Mouse (Mus musculus): ENCODE results near the gene Guk1. TPM values are rescaled to one million over a fixed set of nuclear protein-coding genes. Genes with fewer than 3 reads are reported as not detected.
"Not testable (repeated sequence)": the region's sequence is repeated elsewhere in the genome, so short reads cannot be mapped to it uniquely, and the experiment has no call there.

Gene Guk1
- 100 to 1,000 TPM; 123 to 125 TPM for total RNA-seq (2021)
- long read RNA-seq, transcript Guk1-204 (8 exons, 1,078 nt) = major isoform, 230 of 253 reads
- long read RNA-seq, partial matches to known transcripts = 6 of 253 reads
- long read RNA-seq, other reads (novel, unspliced or antisense) = 14 of 253 reads

GRCm38 (mm10) chr11:59192059-59192386 lies at the start of gene Guk1:
Guk1 (minus strand) TSS chr11:59192212.
- DNase-seq (ENCODE audit: low spot score in 2 of 2) = no peak

- DNase-seq (ENCODE audit: low spot score in 2 of 2) = no peak
Observed at GRCm38 (mm10) chr11:59239796-59240195, 47.8 kb upstream of the Guk1 start.

DNA sequence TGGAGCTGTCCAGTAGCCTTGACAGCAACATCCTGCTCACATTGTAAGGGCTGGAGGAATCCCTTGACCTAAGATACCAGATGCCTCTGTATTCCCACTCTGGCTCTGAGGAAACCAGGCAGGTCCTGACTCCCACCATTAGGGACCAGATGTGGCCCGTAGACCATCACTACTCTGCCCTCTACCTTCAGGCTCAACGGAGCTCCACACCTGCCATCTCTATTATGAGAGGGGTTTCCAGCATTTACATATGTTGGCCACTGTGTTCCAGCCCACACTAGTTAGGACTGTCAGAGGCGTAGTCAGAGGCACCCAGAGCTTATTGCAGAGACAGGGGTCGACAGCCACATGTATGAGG lies 47.4 kb upstream of the Guk1 start:
- no peak for DNase-seq (ENCODE audit: low spot score in 2 of 2)

DNA sequence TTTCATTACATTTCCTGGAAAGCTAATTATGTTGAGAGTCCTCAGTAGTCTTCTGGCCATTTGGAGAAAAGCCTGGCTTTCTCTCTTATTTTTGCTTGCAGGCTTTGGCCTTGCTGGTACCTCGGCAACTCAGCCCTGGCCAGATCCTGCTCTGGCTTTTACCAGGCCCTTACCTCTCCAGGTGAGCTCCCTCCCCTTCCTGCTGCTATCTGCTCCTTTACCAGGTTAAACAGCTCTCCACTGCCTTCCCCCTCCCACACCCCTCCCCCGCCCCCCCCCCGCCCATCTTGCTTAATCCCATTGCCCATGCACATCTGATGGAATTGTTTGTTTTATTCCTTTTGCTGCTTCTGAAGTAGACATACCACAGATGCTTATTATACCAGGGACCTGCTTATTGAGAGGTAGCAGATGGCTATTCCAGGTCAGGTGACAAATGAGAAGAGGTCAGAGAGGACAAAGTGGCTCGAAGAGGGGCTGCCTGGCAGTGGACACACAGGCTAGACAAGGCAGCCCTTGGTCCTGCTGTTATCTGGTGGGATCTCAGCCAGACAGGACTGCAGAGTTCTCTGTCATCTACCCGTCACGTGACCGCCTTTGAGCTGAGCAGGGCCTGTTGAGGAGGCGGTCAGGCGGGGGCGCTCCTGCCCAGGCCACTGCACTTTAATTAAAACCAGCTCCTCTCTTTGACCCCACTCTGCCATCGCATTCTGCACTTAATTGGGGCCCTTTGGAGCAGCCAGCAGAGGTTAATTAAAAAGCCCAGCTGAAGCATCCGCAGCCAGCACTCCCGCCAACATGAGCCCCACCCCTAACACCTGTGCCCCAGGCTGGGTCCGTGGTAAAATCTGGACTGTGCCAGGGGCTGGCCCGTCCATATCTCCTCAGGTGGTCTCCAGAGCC lies 46.8 kb upstream of the Guk1 start:
- peak; percentile 69 to 77 for DNase-seq (ENCODE audit: low spot score in 2 of 2)

DNA sequence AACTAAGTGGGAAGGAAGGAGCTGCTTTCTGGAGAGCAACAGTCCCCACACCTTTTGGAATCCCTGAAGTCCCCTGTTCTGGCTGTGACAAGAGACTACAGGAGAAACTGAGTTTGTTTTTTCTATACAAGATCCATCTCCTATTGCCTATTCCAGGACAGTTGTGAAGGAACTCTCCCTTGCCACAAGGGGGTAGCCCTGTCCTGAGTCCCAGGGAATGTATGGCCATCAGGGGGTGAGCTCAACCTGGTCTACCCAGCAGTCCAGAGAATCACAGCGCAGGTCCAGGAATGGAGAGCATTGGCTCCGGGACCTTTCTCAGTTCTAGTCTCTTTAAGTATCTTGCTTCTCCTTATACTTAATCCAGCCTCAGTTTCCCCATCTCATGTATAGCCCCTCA lies 40.8 kb upstream of the Guk1 start:
- DNase-seq (ENCODE audit: low spot score in 2 of 2) = no peak

DNA sequence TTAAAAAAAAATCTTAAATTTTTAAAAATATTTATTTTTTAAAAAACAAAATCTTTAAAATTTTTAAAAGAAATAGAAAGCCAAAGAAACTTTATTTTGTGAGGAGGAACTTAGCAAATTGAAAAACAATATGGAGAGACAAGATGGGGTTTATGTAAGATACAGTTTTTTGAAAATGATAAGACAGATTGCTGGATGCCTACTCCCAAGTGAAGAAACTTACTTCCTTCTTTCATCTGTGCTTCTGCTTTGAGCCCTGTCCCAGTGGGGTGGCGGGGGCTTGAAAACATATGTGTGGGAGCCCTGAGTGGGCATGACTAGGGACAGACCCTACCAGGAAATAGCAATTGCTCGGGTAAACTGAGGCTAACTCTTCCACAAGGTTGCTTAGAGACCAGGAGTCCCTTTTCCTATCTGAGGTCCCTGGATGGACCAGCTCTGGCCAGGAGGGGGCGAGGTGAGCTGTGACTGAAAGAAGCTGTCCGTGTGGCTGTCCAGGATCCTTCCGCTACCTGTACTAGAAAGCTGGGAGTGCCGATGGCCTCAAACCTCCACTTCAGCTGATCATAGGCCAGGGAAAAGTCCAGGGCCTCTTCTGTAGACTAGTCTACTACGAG lies 38.2 kb upstream of the Guk1 start:
- peak; percentile 57 to 70 for DNase-seq (ENCODE audit: low spot score in 2 of 2)

GRCm38 (mm10) chr11:59228122-59228953 lies 36.3 kb upstream of the Guk1 start, which contains the start of gene Arf1:
Arf1 (minus strand) TSS chr11:59228270.
- DNase-seq (ENCODE audit: low spot score in 2 of 2) = peak; percentile 94 to 98

- DNase-seq (ENCODE audit: low spot score in 2 of 2) = no peak
Observed at GRCm38 (mm10) chr11:59227604-59228121, 35.7 kb upstream of the Guk1 start.

DNA sequence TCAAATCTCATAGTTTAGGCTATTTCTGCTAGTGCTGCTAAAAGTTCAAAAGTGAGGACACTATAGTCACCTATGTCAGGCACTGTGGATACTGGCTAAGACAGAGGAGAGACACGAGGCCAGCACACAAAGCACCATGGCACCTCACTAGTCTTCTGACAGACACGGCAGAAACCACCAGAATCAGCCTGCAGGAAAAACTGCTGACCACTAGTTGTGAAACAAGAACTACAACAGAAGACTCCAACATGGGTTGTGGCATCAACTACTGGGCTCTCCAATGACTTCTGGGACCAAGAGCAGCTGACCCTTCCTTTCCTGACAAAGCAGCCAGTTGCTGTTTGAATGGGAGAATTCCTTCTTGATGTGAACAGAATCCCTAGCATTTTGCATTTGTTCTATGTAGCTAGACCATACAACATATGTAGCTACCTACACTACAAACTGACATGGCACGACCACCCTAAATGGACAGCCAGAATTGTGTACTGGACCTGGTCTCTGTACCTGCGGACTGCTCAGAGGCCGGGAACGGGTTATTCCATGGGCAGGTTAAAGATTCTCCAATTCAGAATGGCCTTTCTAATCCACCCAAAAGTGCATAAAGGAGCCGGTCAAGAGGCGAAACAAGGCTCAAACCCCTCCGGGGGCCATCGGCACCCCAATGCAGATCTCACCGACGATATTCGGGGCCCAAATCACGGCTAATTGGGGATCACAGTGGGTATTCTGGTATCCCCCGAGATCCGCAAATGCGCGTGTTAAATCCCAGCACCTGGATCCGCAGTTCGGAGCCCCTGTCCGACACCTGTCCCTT lies 35.0 kb upstream of the Guk1 start:
- no peak for DNase-seq (ENCODE audit: low spot score in 2 of 2)

DNA sequence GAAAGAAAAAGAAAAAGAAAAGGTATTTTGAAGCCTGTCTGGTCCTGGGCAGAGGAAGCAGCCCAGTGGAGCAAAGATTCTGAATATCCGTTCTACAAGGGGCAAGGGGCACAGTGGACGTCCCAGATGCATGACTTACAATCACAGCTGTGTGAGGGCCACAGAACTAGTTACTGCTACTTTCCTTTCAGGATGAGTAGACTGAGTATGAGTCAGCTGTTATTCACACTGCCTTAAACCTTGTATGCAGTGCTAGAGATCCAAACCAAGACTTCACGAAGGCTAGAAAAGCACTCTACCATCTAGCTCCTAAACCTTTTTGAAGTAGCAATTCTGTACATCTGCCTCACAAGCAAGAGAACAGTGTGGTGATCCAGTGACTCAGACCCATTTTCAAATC lies 34.2 kb upstream of the Guk1 start:
- DNase-seq (ENCODE audit: low spot score in 2 of 2) = no peak

GRCm38 (mm10) chr11:59225167-59225566 lies 33.2 kb upstream of the Guk1 start:
- no peak for DNase-seq (ENCODE audit: low spot score in 2 of 2)

- no peak for DNase-seq (ENCODE audit: low spot score in 2 of 2)
Observed at GRCm38 (mm10) chr11:59224470-59224869, 32.5 kb upstream of the Guk1 start.

DNA sequence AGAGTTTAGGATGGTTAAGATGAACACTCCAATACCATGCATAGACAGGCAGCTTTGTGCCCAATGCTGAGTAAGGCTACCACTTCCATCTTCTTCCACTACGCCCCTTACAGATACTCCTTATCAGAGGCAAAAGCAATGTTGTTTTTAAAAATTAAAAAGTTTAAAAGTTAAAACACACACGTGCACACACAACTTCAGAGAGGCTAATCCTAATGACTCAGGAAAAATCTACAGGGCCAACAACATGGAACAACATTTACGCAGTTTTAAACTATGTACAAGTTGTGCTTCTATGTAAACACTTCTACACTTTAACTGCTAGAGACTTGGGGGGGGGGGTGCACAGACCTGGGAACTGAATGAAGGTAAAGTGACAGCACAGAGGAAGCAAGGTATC lies 32.0 kb upstream of the Guk1 start:
- no peak for DNase-seq (ENCODE audit: low spot score in 2 of 2)

GRCm38 (mm10) chr11:59222306-59222705 lies 30.3 kb upstream of the Guk1 start:
- no peak for DNase-seq (ENCODE audit: low spot score in 2 of 2)

- DNase-seq (ENCODE audit: low spot score in 2 of 2) = no peak
Observed at GRCm38 (mm10) chr11:59221604-59222003, 29.6 kb upstream of the Guk1 start.

DNA sequence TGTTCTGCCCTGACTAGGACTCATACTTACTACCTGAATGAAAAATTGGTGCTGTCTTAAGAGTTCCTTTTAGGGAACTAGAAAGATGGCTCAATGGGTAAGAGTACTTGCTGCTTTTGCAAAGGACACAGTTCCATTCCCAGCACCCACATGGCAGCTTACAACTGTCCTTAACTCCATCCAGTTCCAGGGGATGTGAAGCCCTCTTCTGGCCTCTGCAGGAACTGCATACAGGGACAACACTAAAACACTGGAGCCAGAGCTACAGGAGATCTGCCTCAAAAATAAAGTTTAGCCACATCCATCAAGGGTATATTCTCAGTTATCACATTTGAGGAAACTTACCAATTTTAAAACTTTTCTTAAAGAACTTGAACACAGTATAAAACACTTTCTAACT lies 27.1 kb upstream of the Guk1 start:
- DNase-seq (ENCODE audit: low spot score in 2 of 2) = no peak

DNA sequence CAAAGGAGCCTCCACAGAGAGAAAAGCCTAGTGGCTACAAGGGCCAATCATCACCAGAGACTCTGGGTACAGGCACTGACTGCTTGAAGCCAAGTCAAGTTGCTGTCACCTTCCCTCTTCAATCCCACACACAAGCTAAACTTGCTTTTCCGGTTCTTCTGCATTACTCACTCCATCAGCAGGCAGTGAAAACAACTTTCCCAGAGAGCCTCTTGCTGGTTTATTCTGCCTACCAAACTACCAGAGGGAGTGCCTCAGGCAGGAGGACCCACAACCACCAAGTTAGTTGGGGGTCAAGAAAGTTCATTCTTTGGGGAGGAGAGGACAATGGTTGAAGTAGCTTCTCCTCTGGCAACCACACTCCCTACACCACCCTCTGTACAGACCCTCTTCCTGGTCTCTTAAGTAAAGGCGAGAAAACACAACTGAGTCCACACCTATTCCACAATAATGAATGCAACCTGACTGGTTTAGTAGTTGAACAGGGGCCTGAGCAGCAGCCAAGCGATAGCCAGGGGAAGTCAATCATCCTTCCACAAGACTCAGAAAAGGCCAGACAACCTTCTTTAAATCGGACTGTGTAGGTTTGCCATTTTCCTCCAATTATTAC lies 26.5 kb upstream of the Guk1 start:
- DNase-seq (ENCODE audit: low spot score in 2 of 2) = no peak

DNA sequence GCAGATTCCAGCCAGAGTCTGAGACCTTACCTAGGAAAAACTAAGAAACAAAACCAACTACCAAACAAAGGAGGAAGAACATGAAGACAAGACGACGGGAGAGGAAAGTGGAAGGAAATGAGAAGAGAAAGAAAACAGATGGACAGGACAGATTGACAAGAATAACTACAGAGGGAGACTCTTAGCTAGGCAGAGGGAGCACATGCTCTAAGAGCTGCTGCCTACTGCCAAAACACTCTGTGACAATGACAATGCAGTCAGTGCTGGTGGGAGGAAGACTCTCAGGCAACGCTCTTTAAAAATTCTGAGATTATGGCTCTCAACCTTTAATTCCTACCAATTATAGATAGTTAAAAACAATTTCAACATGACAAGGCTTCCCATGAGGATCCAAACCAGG lies 24.9 kb upstream of the Guk1 start:
- DNase-seq (ENCODE audit: low spot score in 2 of 2) = no peak

- DNase-seq (ENCODE audit: low spot score in 2 of 2) = no peak
Observed at GRCm38 (mm10) chr11:59212892-59213494, 21.0 kb upstream of the Guk1 start.

- not testable (repeated sequence) for DNase-seq (ENCODE audit: low spot score in 2 of 2)
Observed at GRCm38 (mm10) chr11:59212320-59212719, 20.3 kb upstream of the Guk1 start.
